Mouse (Mus musculus) adrenal gland, adult 10 weeks (tissue): ENCODE results near the gene 1110025L11Rik. TPM values are rescaled to one million over a fixed set of nuclear protein-coding genes. Genes with fewer than 3 reads are reported as not detected.

Experiments used
- polyA plus RNA-seq: library from polyadenylated mRNA; stranded (reverse); fragments of 350-450 nt; fragmentation: Illumina TruSeq; extraction: RNeasy Lipid Tissue Mini Kit (QIAGEN cat#74804); gene quantifications from one replicate; pipeline ENCODE4 v1.2.3, GENCODE M21; 2014; ENCODE audit warnings: low read depth, low replicate concordance

Gene 1110025L11Rik
- polyA plus RNA-seq = not detected

DNA sequence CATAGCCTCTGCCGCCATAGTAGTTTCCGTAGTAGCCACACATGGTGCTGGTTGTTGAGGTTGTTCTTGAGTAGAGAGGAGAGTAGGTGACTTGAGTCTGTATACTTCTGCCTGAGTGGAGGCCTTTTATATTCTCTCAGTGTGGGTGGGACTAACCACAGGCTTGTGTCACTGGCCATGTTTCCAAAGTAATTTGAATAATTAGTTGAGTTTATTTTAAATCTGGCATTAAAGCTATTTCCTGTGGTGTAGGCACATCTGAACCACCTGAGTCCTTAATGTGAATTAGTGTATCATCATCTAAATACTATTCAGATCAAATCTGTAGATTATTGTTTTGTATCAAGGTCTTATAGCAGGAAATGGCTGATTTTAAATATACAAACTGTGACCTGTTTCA, at the start of gene 1110025L11Rik:
Gene 1110025L11Rik, minus strand, starts transcription at position 101 of the 400 bp plus-strand sequence.

DNA sequence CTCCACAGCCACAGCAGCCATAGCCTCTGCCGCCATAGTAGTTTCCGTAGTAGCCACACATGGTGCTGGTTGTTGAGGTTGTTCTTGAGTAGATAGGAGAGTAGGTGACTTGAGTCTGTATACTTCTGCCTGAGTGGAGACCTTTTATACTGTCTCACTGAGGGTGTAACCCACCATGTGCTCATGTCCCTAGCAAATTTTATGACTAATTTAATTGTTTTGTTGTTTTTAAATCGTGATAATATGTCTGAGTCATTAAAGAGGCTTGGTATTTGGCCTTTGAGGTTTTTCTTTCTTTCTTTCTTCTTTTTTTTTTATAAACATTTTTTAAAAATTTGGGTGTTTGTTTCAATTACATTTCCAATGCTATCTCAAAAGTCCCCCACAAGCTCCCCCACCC, 16.0 kb downstream of the 1110025L11Rik start, which contains the start of gene Krtap6-5:
Gene Krtap6-5, minus strand, starts transcription at position 101 of the 400 bp plus-strand sequence.

GRCm38 (mm10) chr16:89041372-89041771, 22.4 kb downstream of the 1110025L11Rik start, which contains the start of gene Gm10228:
TSS of gene Gm10228 (minus strand) at chr16:89041472.

GRCm38 (mm10) chr16:89031399-89031798, 32.4 kb downstream of the 1110025L11Rik start, which contains the start of gene Krtap6-1:
TSS of gene Krtap6-1 (plus strand) at chr16:89031699.

DNA sequence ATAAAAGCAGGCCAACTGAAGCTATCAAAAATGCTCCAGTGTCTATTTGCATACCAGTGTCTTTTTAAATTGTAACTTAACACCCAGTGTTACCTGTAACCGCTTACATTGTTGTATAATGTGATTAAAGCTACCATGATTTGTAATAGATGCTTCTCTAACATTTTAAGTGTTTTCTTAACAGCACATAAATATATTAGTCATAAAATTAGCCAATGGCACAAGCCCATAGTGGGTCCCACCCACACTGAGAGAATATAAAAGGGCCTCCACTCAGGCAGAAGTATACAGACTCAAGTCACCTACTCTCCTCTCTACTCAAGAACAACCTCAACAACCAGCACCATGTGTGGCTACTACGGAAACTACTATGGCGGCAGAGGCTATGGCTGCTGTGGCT, 48.8 kb downstream of the 1110025L11Rik start, which contains the start of gene Gm10229:
Gene Gm10229, plus strand, starts transcription at position 301 of the 400 bp plus-strand sequence.

Other genes starting within 250 kb of the 1110025L11Rik start
- gene Krtap15, start 243.8 kb downstream of the 1110025L11Rik start, polyA plus RNA-seq = not detected
- not detected for gene Krtap14, start 237.9 kb downstream of the 1110025L11Rik start, polyA plus RNA-seq
- not detected for gene Krtap19-1, start 194.6 kb downstream of the 1110025L11Rik start, polyA plus RNA-seq
- gene Krtap19-2, start 189.7 kb downstream of the 1110025L11Rik start, polyA plus RNA-seq = not detected
- gene Krtap19-3, start 186.0 kb downstream of the 1110025L11Rik start, polyA plus RNA-seq = not detected
- gene Krtap19-4, start 178.9 kb downstream of the 1110025L11Rik start, polyA plus RNA-seq = not detected
- not detected for gene Krtap19-5, start 167.5 kb downstream of the 1110025L11Rik start, polyA plus RNA-seq
- gene Krtap19-9b, start 131.7 kb downstream of the 1110025L11Rik start, polyA plus RNA-seq = not detected
- gene Krtap16-3, start 101.1 kb downstream of the 1110025L11Rik start, polyA plus RNA-seq = not detected
- not detected for gene Krtap22-2, start 53.2 kb downstream of the 1110025L11Rik start, polyA plus RNA-seq
- not detected for gene Gm10229, start 48.7 kb downstream of the 1110025L11Rik start, polyA plus RNA-seq
- gene Krtap6-1, start 32.3 kb downstream of the 1110025L11Rik start, polyA plus RNA-seq = not detected
- gene Gm10228, start 22.5 kb downstream of the 1110025L11Rik start, polyA plus RNA-seq = not detected
- not detected for gene Krtap6-5, start 16.1 kb downstream of the 1110025L11Rik start, polyA plus RNA-seq
- not detected for gene Krtap6-3, start 20.0 kb upstream of the 1110025L11Rik start, polyA plus RNA-seq
- gene Gm6358, start 76.8 kb upstream of the 1110025L11Rik start, polyA plus RNA-seq = not detected
- gene Gm10061, start 87.1 kb upstream of the 1110025L11Rik start, polyA plus RNA-seq = not detected
- not detected for gene Gm9789, start 94.0 kb upstream of the 1110025L11Rik start, polyA plus RNA-seq
- not detected for gene Gm7735, start 105.5 kb upstream of the 1110025L11Rik start, polyA plus RNA-seq
- not detected for gene 1110057P08Rik, start 110.7 kb upstream of the 1110025L11Rik start, polyA plus RNA-seq
- gene Krtap20-2, start 141.9 kb upstream of the 1110025L11Rik start, polyA plus RNA-seq = not detected